Mouse (Mus musculus) MEL (cell line): Measurements from ENCODE around the gene 1110017D15Rik. TPM values are rescaled to one million over a fixed set of nuclear protein-coding genes. Genes with fewer than 3 reads are reported as not detected.

Experiments used
- DNase-seq: peaks from one replicate; pipeline ENCODE4 v3.0.0; 2011; ENCODE audit warnings: low read depth, low spot score
- H3K27ac ChIP-seq: 2 replicates; pipeline ENCODE4 v1.5.1; 2012; ENCODE audit warnings: low read depth, mild to moderate bottlenecking, control low read depth, low read length, moderate library complexity; ENCODE audit not compliant: control insufficient read depth
- H3K27me3 ChIP-seq, 2 experiments: fragments of 150-350 bp in 1 of 2; sonication (generic) in 1 of 2; 2 replicates each; pipeline ENCODE4 v1.6.1; 2012; ENCODE audit warnings: low read length in 2 of 2, mild to moderate bottlenecking in 2 of 2, improper control_type of control experiment in 1 of 2, moderate library complexity in 1 of 2; ENCODE audit not compliant: insufficient read depth in 2 of 2, control insufficient read depth in 1 of 2
- H3K36me3 ChIP-seq, 2 experiments: 2 replicates each; pipeline ENCODE4 v1.6.1; 2012 to 2014; ENCODE audit warnings: low read length in 2 of 2, improper control_type of control experiment in 1 of 2, inconsistent platforms in 1 of 2, mild to moderate bottlenecking in 1 of 2; ENCODE audit not compliant: insufficient read depth in 2 of 2, control insufficient read depth in 1 of 2
- H3K4me1 ChIP-seq, 2 experiments: fragments of 150-350 bp in 1 of 2; sonication (generic) in 1 of 2; 2 replicates each; pipeline ENCODE4 v1.6.1; 2012; ENCODE audit warnings: low read length in 2 of 2, improper control_type of control experiment in 1 of 2, mild to moderate bottlenecking in 1 of 2; ENCODE audit not compliant: insufficient read depth in 2 of 2, control insufficient read depth in 1 of 2
- H3K4me3 ChIP-seq, 2 experiments: fragments of 150-350 bp in 1 of 2; sonication (generic) in 1 of 2; 2 replicates each; pipeline ENCODE4 v1.5.1; 2012; ENCODE audit warnings: low read depth in 2 of 2, low read length in 2 of 2, mild to moderate bottlenecking in 2 of 2, moderate library complexity in 2 of 2, control low read depth in 1 of 2, improper control_type of control experiment in 1 of 2; ENCODE audit not compliant: control insufficient read depth in 1 of 2, insufficient read depth in 1 of 2
- H3K79me2 ChIP-seq: 2 replicates; pipeline ENCODE4 v1.6.1; 2012; ENCODE audit warnings: mild to moderate bottlenecking, low read length, moderate library complexity; ENCODE audit not compliant: control insufficient read depth, poor library complexity, insufficient read depth
- H3K9ac ChIP-seq: 2 replicates; pipeline ENCODE4 v1.6.1; 2012; ENCODE audit warnings: low read depth, mild to moderate bottlenecking, control low read depth, low read length, moderate library complexity; ENCODE audit not compliant: control insufficient read depth, poor library complexity, severe bottlenecking
- H3K9me3 ChIP-seq: fragments of 150-350 bp; sonication (generic); replicated peaks from 2 replicates; pipeline ENCODE4 v1.6.1; 2012; ENCODE audit warnings: mild to moderate bottlenecking, low read length, improper control_type of control experiment, moderate library complexity; ENCODE audit not compliant: insufficient read depth
- CHD2 ChIP-seq: IDR thresholded peaks from 2 replicates; pipeline ENCODE4 v1.6.1; 2011; ENCODE audit warnings: low read length, improper control_type of control experiment
- GABPA ChIP-seq: IDR thresholded peaks from 2 replicates; pipeline ENCODE4 v1.6.1; 2012; ENCODE audit warnings: low read depth, mild to moderate bottlenecking, inconsistent platforms, low read length, improper control_type of control experiment, moderate library complexity
- HCFC1 ChIP-seq: IDR thresholded peaks from 2 replicates; pipeline ENCODE4 v1.6.1; 2012; ENCODE audit warnings: low read depth, mild to moderate bottlenecking, inconsistent platforms, low read length, improper control_type of control experiment, moderate library complexity
- JUND ChIP-seq: IDR thresholded peaks from 2 replicates; pipeline ENCODE4 v1.6.1; 2011; ENCODE audit warnings: low read depth, mild to moderate bottlenecking, improper control_type of control experiment, low read length
- MAFK ChIP-seq: IDR thresholded peaks from 2 replicates; pipeline ENCODE4 v1.6.1; 2011; ENCODE audit warnings: low read depth, mild to moderate bottlenecking, low read length, improper control_type of control experiment, borderline replicate concordance
- MAX ChIP-seq: IDR thresholded peaks from 2 replicates; pipeline ENCODE4 v1.6.1; 2011; ENCODE audit warnings: low read length, improper control_type of control experiment
- MAZ ChIP-seq: IDR thresholded peaks from 2 replicates; pipeline ENCODE4 v1.6.1; 2012; ENCODE audit warnings: low read depth, mild to moderate bottlenecking, inconsistent platforms, low read length, improper control_type of control experiment
- NRF1 ChIP-seq: IDR thresholded peaks from 2 replicates; pipeline ENCODE4 v1.6.1; 2014; ENCODE audit warnings: low read depth, mild to moderate bottlenecking, inconsistent platforms, low read length, improper control_type of control experiment, moderate library complexity; ENCODE audit not compliant: poor library complexity, insufficient read depth, severe bottlenecking
- POLR2A ChIP-seq, 2 experiments: IDR thresholded peaks; 2 replicates each; pipeline ENCODE4 v1.6.1; 2011 to 2012; ENCODE audit warnings: low read length in 2 of 2, mild to moderate bottlenecking in 2 of 2, control low read depth in 1 of 2, improper control_type of control experiment in 1 of 2, low read depth in 1 of 2, moderate library complexity in 1 of 2; ENCODE audit not compliant: control insufficient read depth in 1 of 2, insufficient read depth in 1 of 2, poor library complexity in 1 of 2
- POLR2AphosphoS2 ChIP-seq: IDR thresholded peaks from 2 replicates; pipeline ENCODE4 v1.6.1; 2011; ENCODE audit warnings: low read length, improper control_type of control experiment
- RAD21 ChIP-seq: IDR thresholded peaks from 2 replicates; pipeline ENCODE4 v1.6.1; 2011; ENCODE audit warnings: mild to moderate bottlenecking, low read depth, low read length, improper control_type of control experiment
- RCOR1 ChIP-seq: IDR thresholded peaks from 2 replicates; pipeline ENCODE4 v1.6.1; 2012; ENCODE audit warnings: low read depth, mild to moderate bottlenecking, inconsistent platforms, low read length, improper control_type of control experiment
- SIN3A ChIP-seq: IDR thresholded peaks from 2 replicates; pipeline ENCODE4 v1.6.1; 2012; ENCODE audit warnings: low read length, improper control_type of control experiment, inconsistent platforms
- SMC3 ChIP-seq: IDR thresholded peaks from 2 replicates; pipeline ENCODE4 v1.6.1; 2011; ENCODE audit warnings: low read depth, low read length, improper control_type of control experiment
- TBP ChIP-seq: IDR thresholded peaks from 2 replicates; pipeline ENCODE4 v1.8.0; 2011; ENCODE audit warnings: low read depth, low read length, improper control_type of control experiment
- TCF12 ChIP-seq: IDR thresholded peaks from 2 replicates; pipeline ENCODE4 v1.6.1; 2014; ENCODE audit warnings: low read depth, mild to moderate bottlenecking, inconsistent platforms, low read length, improper control_type of control experiment, moderate library complexity
- UBTF ChIP-seq: IDR thresholded peaks from 2 replicates; pipeline ENCODE4 v1.6.1; 2012; ENCODE audit warnings: low read depth, mild to moderate bottlenecking, inconsistent platforms, low read length, improper control_type of control experiment, moderate library complexity, borderline replicate concordance; ENCODE audit not compliant: insufficient read depth
- ZC3H11A ChIP-seq: IDR thresholded peaks from 2 replicates; pipeline ENCODE4 v1.6.1; 2012; ENCODE audit warnings: low read depth, mild to moderate bottlenecking, inconsistent platforms, low read length, improper control_type of control experiment
- ZMIZ1 ChIP-seq: IDR thresholded peaks from 2 replicates; pipeline ENCODE4 v1.6.1; 2012; ENCODE audit warnings: low read depth, mild to moderate bottlenecking, inconsistent platforms, low read length, improper control_type of control experiment, moderate library complexity
- ZNF384 ChIP-seq: IDR thresholded peaks from 2 replicates; pipeline ENCODE4 v1.6.1; 2012; ENCODE audit warnings: low read depth, mild to moderate bottlenecking, inconsistent platforms, low read length, improper control_type of control experiment
- polyA plus RNA-seq, 2 experiments: library from polyadenylated mRNA; stranded (reverse) in 1 of 2; unstranded in 1 of 2; fragments of >175 nt in 1 of 2; fragments of >200 nt in 1 of 2; gene quantifications; 2 replicates each; pipeline versions ENCODE4 v1.2.1 to v1.2.4; 2012; ENCODE audit warnings: low replicate concordance in 2 of 2, low read depth in 1 of 2; ENCODE audit not compliant: insufficient read length in 2 of 2, insufficient read depth in 1 of 2, missing spikeins in 1 of 2
- total RNA-seq: library from RNA; depleted of rRNA; stranded (reverse); fragments of 300-350 nt; gene quantifications from 2 replicates; pipeline ENCODE4 v1.2.3, GENCODE M21; 2012

The 1110017D15Rik gene
- total and polyA plus RNA-seq, 3 experiments: 0.21 TPM; not detected in 2

- no peak for TF ChIP-seq GABPA
- no peak for TF ChIP-seq SMC3
- TF ChIP-seq MAX: no peak
- no peak for TF ChIP-seq HCFC1
- TF ChIP-seq JUND: no peak
- no peak for TF ChIP-seq TBP
- no peak for TF ChIP-seq NRF1
- no peak for TF ChIP-seq TCF12
- TF ChIP-seq RAD21: no peak
- no peak for TF ChIP-seq RCOR1
- TF ChIP-seq CHD2: no peak
- TF ChIP-seq ZC3H11A: no peak
- TF ChIP-seq ZMIZ1: no peak
- no peak for TF ChIP-seq POLR2A (IDR thresholded peaks at IDR 0.05; ENCODE audit: control insufficient read depth in 1 of 2, insufficient read depth in 1 of 2, low read depth in 1 of 2, low read length in 2 of 2, poor library complexity in 1 of 2)
- no peak for TF ChIP-seq MAFK
- no peak for TF ChIP-seq ZNF384
- TF ChIP-seq POLR2AphosphoS2: no peak
- no peak for TF ChIP-seq UBTF
- TF ChIP-seq SIN3A: no peak
- no peak for TF ChIP-seq MAZ
- no peaks in the 10 kb centered on the region for H3K4me1 ChIP-seq
- no peak overlapping the region for H3K27ac ChIP-seq
Observed at GRCm38 (mm10) chr4:41556311-41556953, 39.3 kb upstream of the 1110017D15Rik start.

GRCm38 (mm10) chr4:41554994-41555663, 38.0 kb upstream of the 1110017D15Rik start:
- Histone ChIP-seq H3K9me3 (no peaks in the 10 kb centered on the region), H3K27ac (no peak overlapping the region), H3K27me3 (no peaks in the 10 kb centered on the region), H3K79me2 (no peaks in the 10 kb centered on the region), H3K4me3 (no peak overlapping the region), H3K9ac (no peak overlapping the region), H3K36me3 (no peaks in the 10 kb centered on the region), H3K4me1 (no peaks in the 10 kb centered on the region)
- DNase-seq: no peak
- no peak for TF ChIP-seq TCF12

More at GRCm38 (mm10) chr4:41556311-41556953, 39.3 kb upstream of the 1110017D15Rik start:
- Histone ChIP-seq H3K9ac (no peak overlapping the region), H3K9me3 (no peaks in the 10 kb centered on the region), H3K36me3 (no peaks in the 10 kb centered on the region), H3K4me3 (no peak overlapping the region), H3K79me2 (no peaks in the 10 kb centered on the region), H3K27me3 (no peaks in the 10 kb centered on the region)
- no peak for DNase-seq
